Mouse (Mus musculus) forebrain, embryonic 16.5 days (tissue): ENCODE results near the gene Prrt2. TPM values are rescaled to one million over a fixed set of nuclear protein-coding genes. Genes with fewer than 3 reads are reported as not detected.

Experiments
- ATAC-seq: fragments of 200-750 bp; cut with Nextera tagmentation; 2 replicates; pipeline ENCODE4 v1.8.0; 2017; ENCODE audit warnings: mild to moderate bottlenecking, moderate library complexity
- H3K27ac ChIP-seq: fragments of 300-500 bp; sonication (generic); 2 replicates; pipeline ENCODE4 v1.5.1; 2014; ENCODE audit warnings: low read length, control low read depth
- H3K27me3 ChIP-seq: fragments of 300-500 bp; sonication (generic); replicated peaks from 2 replicates; pipeline ENCODE4 v1.6.1; 2014; ENCODE audit warnings: low read length; ENCODE audit not compliant: control insufficient read depth, insufficient read depth
- H3K36me3 ChIP-seq: fragments of 300-500 bp; sonication (generic); 2 replicates; pipeline ENCODE4 v1.6.1; 2014; ENCODE audit not compliant: control insufficient read depth, insufficient read depth
- H3K4me1 ChIP-seq: fragments of 300-500 bp; sonication (generic); replicated peaks from 2 replicates; pipeline ENCODE4 v1.6.1; 2014; ENCODE audit warnings: low read length; ENCODE audit not compliant: control insufficient read depth, insufficient read depth
- H3K4me2 ChIP-seq: fragments of 300-500 bp; sonication (generic); 2 replicates; pipeline ENCODE4 v1.6.1; 2014; ENCODE audit warnings: mild to moderate bottlenecking, low read length, control low read depth
- H3K4me3 ChIP-seq: fragments of 300-500 bp; sonication (generic); replicated peaks from 2 replicates; pipeline ENCODE4 v1.5.1; 2014; ENCODE audit warnings: mild to moderate bottlenecking, low read length, control low read depth
- H3K9ac ChIP-seq: fragments of 300-500 bp; sonication (generic); replicated peaks from 2 replicates; pipeline ENCODE4 v1.6.1; 2014; ENCODE audit warnings: low read depth, low read length, control low read depth
- H3K9me3 ChIP-seq: fragments of 300-500 bp; sonication (generic); 2 replicates; pipeline ENCODE4 v1.6.1; 2016; ENCODE audit warnings: low read length; ENCODE audit not compliant: control insufficient read depth
- WGBS: fragments of 180-500 bp; shearing (Covaris S2); extraction: QIAGEN DNeasy Blood & Tissue Kit; methylation state at CpG from one replicate; pipeline ENCODE4 v1.1.7; 2014; 5-methylcytosine and 5-hydroxymethylcytosine counted together
- polyA plus RNA-seq: library from polyadenylated mRNA; unstranded; fragments of >200 nt; fragmentation: Nextera tagmentation; extraction: Ambion mirVana; gene quantifications from 2 replicates; pipeline ENCODE4 v1.2.1, GENCODE M21; 2015

Gene Prrt2
- polyA plus RNA-seq, 1 experiment from 2014 or later, result 29.9 TPM

DNA sequence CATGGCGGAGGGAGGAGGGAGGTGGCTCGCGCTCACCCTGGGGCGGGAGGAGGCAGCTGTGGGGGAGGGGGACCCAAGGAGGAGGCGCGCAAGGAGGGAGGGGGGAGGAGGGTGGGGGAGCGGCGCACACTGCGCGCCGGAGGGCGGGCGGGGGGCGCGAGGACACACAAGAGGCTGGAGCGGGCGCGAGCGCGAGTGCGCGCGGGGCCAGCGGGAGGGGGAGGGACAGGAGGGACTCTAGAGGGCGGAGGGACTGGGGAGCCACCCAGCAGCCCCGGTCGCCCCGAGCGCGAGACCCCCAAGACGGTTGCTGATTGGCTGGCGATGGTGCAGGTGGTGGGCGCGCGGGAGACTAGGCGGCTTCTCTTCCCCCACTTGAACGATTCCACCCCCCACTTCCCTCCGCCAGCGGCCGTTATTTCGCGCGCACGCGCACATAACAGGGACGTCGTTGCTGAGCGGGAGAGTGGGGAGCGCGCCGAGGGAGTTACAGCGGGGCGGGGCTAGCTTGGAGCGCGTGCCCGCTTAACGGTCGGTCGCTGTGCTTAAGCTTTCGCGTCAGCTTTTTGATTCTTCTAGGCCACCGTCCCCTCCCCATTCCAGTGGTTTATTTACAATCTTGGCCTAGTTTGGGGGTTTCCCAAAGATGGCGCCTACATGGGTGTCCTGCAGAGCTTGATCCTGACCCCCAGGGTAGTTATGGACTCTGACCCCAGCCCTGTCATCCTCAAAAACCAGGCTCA is 6.1 kb upstream of the Prrt2 start, which contains the start of gene Maz:
TSS of gene Maz (minus strand) at position 54 of the 743 bp plus-strand sequence.
- ATAC-seq, result peak; percentile 92
- H3K4me2 ChIP-seq, result peak within 1 kb of the TSS; percentile 92
- H3K27ac ChIP-seq, result peak within 1 kb of the TSS; percentile 99
- no peaks in the 10 kb centered on the region for H3K9me3 ChIP-seq
- peak within 1 kb of the TSS; percentile 60 for H3K4me3 ChIP-seq
- H3K4me1 ChIP-seq, result peaks cover 36% of the 10 kb centered on the region
- H3K36me3 ChIP-seq, result peaks cover 7% of the 10 kb centered on the region
- H3K9ac ChIP-seq, result peak within 1 kb of the TSS; percentile 92
- whole genome bisulfite sequencing, result under 1% methylated on average over 50 of the region's 63 CpGs
- H3K27me3 ChIP-seq, result no peaks in the 10 kb centered on the region

DNA sequence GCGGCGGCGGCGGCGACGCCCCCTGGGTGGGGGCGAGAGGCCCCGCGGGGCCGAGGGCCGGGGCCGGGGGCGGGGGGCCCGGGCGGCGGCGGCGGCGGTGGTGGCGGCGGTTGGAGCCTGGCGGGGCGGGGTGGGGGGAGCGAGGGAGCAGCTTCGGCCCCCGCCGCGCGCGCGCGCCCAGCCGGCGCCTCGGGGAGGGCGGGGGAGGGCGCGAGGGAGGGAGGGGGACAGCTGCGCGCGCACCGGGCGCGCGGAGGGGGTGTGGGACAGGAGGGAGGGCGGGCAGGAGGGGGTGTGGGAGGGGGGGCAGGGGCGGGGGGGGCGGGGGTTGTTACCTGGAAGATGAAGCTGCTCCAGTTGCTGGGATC is 5.6 kb upstream of the Prrt2 start:
- Histone ChIP-seq H3K4me1 (peaks cover 40% of the 10 kb centered on the region), H3K27me3 (no peaks in the 10 kb centered on the region), H3K4me2 (peak overlapping the region; percentile 92; the same call in 1 of the 2 replicates), H3K4me3 (peak overlapping the region; percentile 60), H3K27ac (peak overlapping the region; percentile 99), H3K9me3 (no peaks in the 10 kb centered on the region), H3K9ac (peak overlapping the region; percentile 92), H3K36me3 (peaks cover 7% of the 10 kb centered on the region)
- WGBS, result 5% methylated on average over 7 of the region's 48 CpGs
- ATAC-seq, result 0 out of 2 replicates have a peak, but pooled peaks have one; percentile 0

DNA sequence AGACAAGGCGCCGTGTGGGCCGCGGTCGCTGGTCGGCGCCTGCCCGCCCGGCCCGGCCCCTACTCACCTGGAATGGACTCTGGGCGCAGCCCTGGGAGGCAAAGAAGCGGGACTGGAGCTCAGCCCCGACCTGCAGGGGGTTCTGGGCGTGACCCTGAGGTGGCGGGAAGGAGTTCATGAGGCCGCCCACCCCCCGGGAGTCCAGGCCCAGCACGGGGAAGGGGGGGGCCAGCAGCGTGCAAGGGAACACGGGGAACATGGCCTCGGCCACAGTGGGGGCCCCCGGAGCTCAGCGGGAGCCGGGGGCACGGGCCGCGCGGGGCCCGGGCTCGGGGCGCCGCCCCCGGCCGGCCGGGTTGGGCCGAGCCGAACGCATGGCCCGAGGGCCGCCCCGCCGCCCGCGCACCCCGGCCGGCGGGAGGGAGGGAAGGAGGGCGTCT is 5.2 kb upstream of the Prrt2 start:
- Histone ChIP-seq H3K4me1 (peaks cover 45% of the 10 kb centered on the region), H3K27ac (peak overlapping the region; percentile 99), H3K9me3 (no peaks in the 10 kb centered on the region), H3K36me3 (peaks cover 7% of the 10 kb centered on the region), H3K27me3 (no peaks in the 10 kb centered on the region), H3K9ac (peak overlapping the region; percentile 92), H3K4me3 (peak overlapping the region; percentile 60), H3K4me2 (peak overlapping the region; percentile 92)
- 0 out of 2 replicates have a peak, but pooled peaks have one; percentile 1 for ATAC-seq
- WGBS, result 0% methylated on average over 21 of the region's 48 CpGs

DNA sequence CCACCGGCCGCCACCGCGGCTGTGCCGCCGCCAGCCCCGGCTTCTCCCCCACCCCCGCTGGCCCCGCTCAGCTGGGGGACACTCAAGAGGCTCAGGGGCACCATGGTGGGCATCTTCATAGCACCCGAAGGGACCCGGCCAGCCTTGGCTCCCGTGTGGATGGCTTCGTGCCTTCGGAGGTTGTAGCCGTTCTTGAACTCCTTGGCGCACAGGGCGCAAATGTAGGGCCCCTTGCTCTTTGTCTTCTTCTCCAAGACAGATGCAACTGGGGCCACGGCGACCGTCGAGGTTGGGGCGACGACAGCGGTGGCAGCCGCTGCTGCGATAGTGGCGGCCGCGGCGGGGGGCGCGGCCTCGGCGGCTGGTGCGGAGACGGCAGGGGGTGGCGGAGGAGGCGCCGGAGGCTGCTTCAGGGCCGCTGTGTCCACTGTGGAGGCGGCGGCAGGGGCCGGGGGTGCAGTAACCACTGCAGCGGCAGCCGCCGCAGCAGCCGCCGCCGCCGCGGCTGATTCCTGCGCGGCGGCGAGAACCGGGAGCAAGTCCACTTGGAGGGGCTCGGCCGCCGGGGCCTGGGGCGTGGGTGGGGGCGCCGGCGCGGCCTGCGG is 4.6 kb upstream of the Prrt2 start:
- Histone ChIP-seq H3K27me3 (no peaks in the 10 kb centered on the region), H3K9me3 (no peaks in the 10 kb centered on the region), H3K9ac (peak overlapping the region; percentile 92), H3K4me3 (peak overlapping the region; percentile 60), H3K4me2 (peak overlapping the region; percentile 92), H3K36me3 (peaks cover 7% of the 10 kb centered on the region), H3K27ac (peak overlapping the region; percentile 99), H3K4me1 (peaks cover 48% of the 10 kb centered on the region)
- under 1% methylated on average over 59 of the region's 65 CpGs for WGBS
- ATAC-seq, result no peak

DNA sequence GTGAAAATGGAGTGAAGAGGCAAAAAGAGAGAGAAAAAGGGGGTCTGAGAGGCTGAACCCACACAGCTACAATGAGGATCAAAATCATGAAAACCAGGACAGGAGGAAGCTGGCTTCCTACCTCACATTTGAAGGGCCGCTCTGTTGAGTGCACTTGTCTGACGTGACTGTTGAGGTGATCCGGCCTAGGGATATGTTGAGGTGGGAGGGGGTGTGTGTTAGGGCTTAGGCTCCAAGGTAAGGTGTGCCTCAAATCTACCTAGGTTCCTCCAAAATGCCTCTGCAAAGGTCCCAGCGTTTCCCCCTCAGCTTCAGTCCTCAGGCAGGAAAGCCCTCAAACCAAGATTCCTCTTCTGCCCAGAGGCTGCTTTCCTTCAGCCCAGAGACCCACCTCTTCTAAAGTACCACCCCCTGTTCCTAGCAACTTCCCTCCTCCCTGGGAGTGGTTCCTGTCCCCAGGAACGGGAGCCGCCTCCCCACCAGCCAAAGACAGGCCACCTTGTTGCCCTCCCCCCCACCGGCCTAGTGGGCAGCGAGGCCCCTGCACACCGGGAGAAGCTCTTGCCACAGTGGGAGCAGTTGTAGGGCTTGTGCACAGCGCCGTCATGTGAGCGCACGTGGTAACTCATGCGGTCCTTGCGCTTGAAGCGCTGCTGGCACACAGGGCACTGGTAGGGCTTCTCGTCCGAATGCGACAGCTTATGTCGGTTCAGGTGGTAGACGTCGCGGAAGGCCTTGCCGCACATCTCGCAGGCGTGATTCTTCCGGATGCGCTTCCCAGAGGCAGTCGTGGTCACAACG is 3.9 kb upstream of the Prrt2 start:
- H3K27me3 ChIP-seq, result no peaks in the 10 kb centered on the region
- no peaks in the 10 kb centered on the region for H3K9me3 ChIP-seq
- peak overlapping the region; percentile 60 for H3K4me3 ChIP-seq
- H3K9ac ChIP-seq, result peak overlapping the region; percentile 92
- 1% methylated on average over 30 of the region's 30 CpGs for WGBS
- H3K4me2 ChIP-seq, result peak overlapping the region; percentile 92
- peak; percentile 47 for ATAC-seq
- peaks cover 7% of the 10 kb centered on the region for H3K36me3 ChIP-seq
- peak overlapping the region; percentile 99 for H3K27ac ChIP-seq
- peaks cover 55% of the 10 kb centered on the region for H3K4me1 ChIP-seq

DNA sequence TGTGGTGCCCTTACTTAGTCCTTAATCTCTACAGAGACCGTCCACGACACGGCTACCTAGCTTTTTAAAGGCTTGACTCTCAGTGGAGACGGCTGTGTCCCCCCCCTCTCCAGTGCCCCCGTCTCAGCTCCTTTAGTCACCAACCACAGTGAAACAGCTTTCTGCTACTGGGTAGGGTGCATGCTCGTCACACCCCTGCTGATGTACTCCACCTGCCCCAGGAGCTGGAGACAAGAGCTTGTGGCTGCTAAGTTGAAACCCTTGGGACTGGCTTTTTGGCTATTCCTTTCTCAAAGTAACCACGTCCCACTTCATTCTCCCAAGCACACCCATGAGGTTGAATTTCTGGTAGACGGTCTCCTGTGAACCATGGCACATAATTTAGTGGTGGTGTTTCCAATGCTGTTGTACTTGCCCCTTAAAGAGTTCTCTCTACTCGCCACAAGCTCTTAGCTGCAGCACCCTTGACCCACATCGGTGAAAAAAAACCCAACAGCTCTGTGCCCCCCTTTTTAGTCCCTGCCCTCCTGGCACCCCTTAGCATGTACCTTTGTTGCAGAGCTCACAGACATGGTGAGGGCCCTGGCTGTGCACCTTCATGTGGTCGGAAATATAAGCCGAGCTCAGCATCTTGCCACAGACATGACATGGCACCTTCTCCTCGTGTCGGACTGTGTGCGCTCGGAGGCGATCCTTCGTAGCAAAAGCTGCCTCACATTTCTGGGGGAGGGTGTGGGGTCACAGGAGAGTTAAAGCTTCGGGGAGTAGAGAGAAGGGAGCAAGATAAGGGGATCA is 3.1 kb upstream of the Prrt2 start:
- peaks cover 64% of the 10 kb centered on the region for H3K4me1 ChIP-seq
- ATAC-seq, result no peak
- H3K4me2 ChIP-seq, result peak overlapping the region; percentile 92
- no peaks in the 10 kb centered on the region for H3K27me3 ChIP-seq
- no peaks in the 10 kb centered on the region for H3K9me3 ChIP-seq
- peaks cover 7% of the 10 kb centered on the region for H3K36me3 ChIP-seq
- 0 out of 2 replicates have a peak overlapping the region, but pooled peaks have one; percentile 4 for H3K27ac ChIP-seq
- H3K9ac ChIP-seq, result peak overlapping the region; percentile 92
- peak overlapping the region; percentile 60 for H3K4me3 ChIP-seq
- WGBS, result 17% methylated on average over 19 of the region's 19 CpGs

DNA sequence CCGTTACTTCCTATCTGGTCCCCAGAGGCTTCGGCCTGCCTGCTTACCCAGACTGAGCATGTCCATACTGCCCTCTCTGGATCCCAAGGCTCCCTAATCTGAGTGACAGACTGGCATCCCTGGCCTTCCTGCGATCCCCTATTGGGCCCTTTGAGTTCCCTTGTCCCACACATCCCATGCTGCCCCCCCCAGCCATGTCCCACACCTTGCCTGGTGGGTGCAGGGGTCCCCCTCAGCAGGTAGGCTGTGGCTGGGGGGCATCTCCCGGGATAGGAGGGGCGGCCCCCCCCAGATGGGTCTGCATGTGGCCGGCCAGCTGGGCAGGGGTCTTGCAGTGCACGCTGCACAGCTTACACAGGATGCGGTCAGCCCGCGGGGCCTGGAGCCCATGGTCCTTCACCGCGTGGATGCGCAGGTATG is 2.3 kb upstream of the Prrt2 start:
- peak overlapping the region; percentile 92 for H3K9ac ChIP-seq
- ATAC-seq, result no peak
- H3K4me2 ChIP-seq, result peak overlapping the region; percentile 92
- peaks cover 71% of the 10 kb centered on the region for H3K4me1 ChIP-seq
- WGBS, result 70% methylated on average over 13 of the region's 13 CpGs
- no peaks in the 10 kb centered on the region for H3K27me3 ChIP-seq
- peak overlapping the region; percentile 60 for H3K4me3 ChIP-seq
- H3K36me3 ChIP-seq, result peaks cover 7% of the 10 kb centered on the region
- H3K27ac ChIP-seq, result no peak overlapping the region
- no peaks in the 10 kb centered on the region for H3K9me3 ChIP-seq

DNA sequence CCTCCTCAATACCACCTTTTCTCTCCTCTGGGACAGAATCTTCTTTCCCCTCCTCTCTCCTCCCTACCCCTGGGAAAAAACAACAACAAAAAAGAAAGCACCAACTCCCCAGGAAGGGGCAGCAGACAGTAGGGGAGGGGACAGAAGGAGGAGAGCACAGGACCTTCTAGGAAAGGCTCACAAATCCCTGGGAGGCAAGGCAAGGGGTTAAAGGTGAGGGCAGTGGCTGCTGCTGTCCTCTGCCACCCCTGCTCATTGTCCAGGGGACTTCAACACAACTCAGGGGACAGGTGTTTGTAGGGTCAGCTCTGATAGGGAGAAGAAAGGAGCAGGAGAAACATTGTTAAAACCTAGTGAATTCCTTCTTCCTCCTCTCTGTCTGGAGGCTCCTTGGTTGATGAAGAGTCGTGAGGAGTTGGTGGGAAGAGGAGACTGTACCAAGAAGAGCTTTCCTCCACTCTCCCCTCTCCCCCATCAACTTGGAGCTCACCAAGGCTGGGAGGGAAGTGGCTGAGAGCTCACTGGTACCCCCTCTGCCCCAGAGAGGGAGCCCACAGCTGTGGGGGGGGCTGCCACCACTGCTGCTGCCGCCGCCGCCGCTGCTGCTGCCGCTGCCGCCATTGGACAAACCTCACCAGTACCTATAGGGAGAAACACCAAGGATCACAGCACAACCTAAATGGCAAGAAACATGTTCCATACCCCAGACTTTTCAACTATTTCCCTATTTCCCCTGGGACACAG is 1.7 kb upstream of the Prrt2 start:
- no peaks in the 10 kb centered on the region for H3K9me3 ChIP-seq
- H3K4me1 ChIP-seq, result peaks cover 71% of the 10 kb centered on the region
- peak overlapping the region; percentile 92; the same call in 1 of the 2 replicates for H3K4me2 ChIP-seq
- H3K27me3 ChIP-seq, result no peaks in the 10 kb centered on the region
- 74% methylated on average over 7 of the region's 7 CpGs for WGBS
- no peak for ATAC-seq
- H3K9ac ChIP-seq, result no peak overlapping the region
- no peak overlapping the region; the same call in 1 of the 2 replicates for H3K4me3 ChIP-seq
- H3K36me3 ChIP-seq, result peaks cover 7% of the 10 kb centered on the region
- H3K27ac ChIP-seq, result no peak overlapping the region
